Mouse (Mus musculus) ES-E14 (cell line): ENCODE measurements around the gene Fam173b. TPM values are rescaled to one million over a fixed set of nuclear protein-coding genes. Genes with fewer than 3 reads are reported as not detected.

Experiments used
- DNase-seq: peaks from one replicate; pipeline ENCODE4 v3.0.0-alpha.2; 2013; ENCODE audit warnings: low read depth, low spot score
- H3K27ac ChIP-seq: 2 replicates; pipeline ENCODE4 v1.5.1; 2012; ENCODE audit warnings: low read depth, mild to moderate bottlenecking, low read length, moderate library complexity, mixed read lengths; ENCODE audit not compliant: poor library complexity, insufficient read depth, severe bottlenecking
- H3K36me3 ChIP-seq: 2 replicates; pipeline ENCODE4 v1.6.1; 2012; ENCODE audit warnings: mild to moderate bottlenecking, low read length, moderate library complexity, mixed read lengths; ENCODE audit not compliant: control insufficient read depth, poor library complexity, insufficient read depth, severe bottlenecking
- H3K4me1 ChIP-seq, 2 experiments: fragments of 150-350 bp in 1 of 2; sonication (generic) in 1 of 2; 2 replicates each; pipeline ENCODE4 v1.6.1; 2012; ENCODE audit warnings: low read length in 2 of 2, mild to moderate bottlenecking in 1 of 2, mixed read lengths in 1 of 2; ENCODE audit not compliant: control insufficient read depth in 2 of 2, insufficient read depth in 2 of 2, poor library complexity in 1 of 2
- H3K4me3 ChIP-seq, 2 experiments: fragments of 150-350 bp in 1 of 2; sonication (generic) in 1 of 2; 2 replicates each; pipeline ENCODE4 v1.5.1; 2012; ENCODE audit warnings: low read length in 2 of 2, low read depth in 1 of 2, mild to moderate bottlenecking in 1 of 2, mixed read lengths in 1 of 2; ENCODE audit not compliant: insufficient read depth in 1 of 2, poor library complexity in 1 of 2, severe bottlenecking in 1 of 2
- H3K9ac ChIP-seq: 2 replicates; pipeline ENCODE4 v1.6.1; 2012; ENCODE audit warnings: low read depth, mild to moderate bottlenecking, low read length, mixed read lengths; ENCODE audit not compliant: poor library complexity, insufficient read depth, severe bottlenecking
- H3K9me3 ChIP-seq: fragments of 150-350 bp; sonication (generic); 2 replicates; pipeline ENCODE4 v1.6.1; 2012; ENCODE audit warnings: low read depth, mild to moderate bottlenecking, low read length; ENCODE audit not compliant: control insufficient read depth, insufficient read depth
- CHD2 ChIP-seq: IDR thresholded peaks from 2 replicates; pipeline ENCODE4 v1.6.1; 2014; ENCODE audit warnings: mild to moderate bottlenecking, low read depth, low read length, inconsistent platforms
- HCFC1 ChIP-seq: IDR thresholded peaks from 2 replicates; pipeline ENCODE4 v1.6.1; 2012; ENCODE audit warnings: low read length, inconsistent platforms, borderline replicate concordance; ENCODE audit not compliant: insufficient read depth
- MAFK ChIP-seq: IDR thresholded peaks from 2 replicates; pipeline ENCODE4 v1.6.1; 2014; ENCODE audit warnings: mild to moderate bottlenecking, low read depth, low read length, inconsistent platforms; ENCODE audit not compliant: insufficient read depth
- ZC3H11A ChIP-seq: IDR thresholded peaks from 2 replicates; pipeline ENCODE4 v1.6.1; 2012; ENCODE audit warnings: low read depth, mild to moderate bottlenecking, inconsistent platforms, low read length, borderline replicate concordance
- ZNF384 ChIP-seq: IDR thresholded peaks from 2 replicates; pipeline ENCODE4 v1.6.1; 2012; ENCODE audit warnings: low read depth, low read length, inconsistent platforms
- in situ Hi-C, 2 experiments: fragments of 600-800 bp; cut with MboI; formaldehyde crosslinking; loops; one replicate each; pipeline ENCODE4 v1.15.1; 2025; ENCODE audit warnings: low sequenced_read_pairs in 2 of 2, inconsistent platforms in 1 of 2; ENCODE audit not compliant: unreplicated experiment in 2 of 2
- total RNA-seq: library from RNA; depleted of rRNA; stranded (reverse); fragments of 300-350 nt; gene quantifications from 2 replicates; pipeline ENCODE4 v1.2.3, GENCODE M21; 2012

Gene Fam173b
- total RNA-seq, 1 experiment = 13.1 TPM

- TF ChIP-seq ZC3H11A (no peak), HCFC1 (no peak), ZNF384 (no peak), CHD2 (no peak), MAFK (no peak)
- in situ Hi-C loops = no loop called here
- H3K27ac ChIP-seq = no peak overlapping the region
These were observed 30.8 kb downstream of the Fam173b start for GRCm38 (mm10) chr15:31632478-31632877.

DNA sequence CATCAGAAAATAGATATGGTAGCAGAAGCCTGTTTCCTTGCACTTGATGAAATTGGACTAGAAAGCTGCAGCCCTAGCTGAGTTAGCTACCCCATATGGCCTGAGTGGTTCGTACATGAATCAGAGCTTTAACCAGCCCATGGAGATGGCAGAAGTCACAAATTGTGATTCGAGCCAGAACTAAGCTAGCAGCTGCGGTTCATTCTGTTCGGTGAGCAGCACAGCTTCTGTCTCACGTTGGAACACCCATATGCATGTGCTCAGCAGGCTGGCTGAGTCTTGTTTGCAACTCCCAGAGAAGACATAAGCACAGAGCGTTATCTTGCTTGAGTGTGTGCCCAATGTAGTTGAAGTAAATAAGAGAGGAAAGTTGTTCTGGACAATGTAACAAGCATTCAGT, 32.9 kb downstream of the Fam173b start:
- TF ChIP-seq ZC3H11A (no peak), MAFK (no peak), HCFC1 (no peak), CHD2 (no peak), ZNF384 (no peak)
- Histone ChIP-seq H3K36me3 (no peaks in the 10 kb centered on the region), H3K9ac (no peak overlapping the region), H3K9me3 (no peaks in the 10 kb centered on the region), H3K4me1 (no peaks in the 10 kb centered on the region), H3K4me3 (no peak overlapping the region), H3K27ac (no peak overlapping the region)
- in situ Hi-C loops = no loop called here
- DNase-seq = no peak

More at GRCm38 (mm10) chr15:31632478-31632877, 30.8 kb downstream of the Fam173b start:
- Histone ChIP-seq H3K9ac (no peak overlapping the region), H3K36me3 (no peaks in the 10 kb centered on the region), H3K4me3 (no peak overlapping the region), H3K9me3 (no peaks in the 10 kb centered on the region), H3K4me1 (no peaks in the 10 kb centered on the region)
- DNase-seq = no peak

- no peaks in the 10 kb centered on the region for H3K4me1 ChIP-seq
- no peak overlapping the region for H3K27ac ChIP-seq
- no peaks in the 10 kb centered on the region for H3K36me3 ChIP-seq
- H3K9me3 ChIP-seq = no peaks in the 10 kb centered on the region
- TF ChIP-seq HCFC1 (no peak), ZC3H11A (no peak), MAFK (no peak), CHD2 (no peak), ZNF384 (no peak)
- no peak overlapping the region for H3K9ac ChIP-seq
- DNase-seq = no peak
- in situ Hi-C loops = no loop called here
- no peak overlapping the region for H3K4me3 ChIP-seq
These were observed 34.5 kb downstream of the Fam173b start for GRCm38 (mm10) chr15:31636091-31636595.

DNA sequence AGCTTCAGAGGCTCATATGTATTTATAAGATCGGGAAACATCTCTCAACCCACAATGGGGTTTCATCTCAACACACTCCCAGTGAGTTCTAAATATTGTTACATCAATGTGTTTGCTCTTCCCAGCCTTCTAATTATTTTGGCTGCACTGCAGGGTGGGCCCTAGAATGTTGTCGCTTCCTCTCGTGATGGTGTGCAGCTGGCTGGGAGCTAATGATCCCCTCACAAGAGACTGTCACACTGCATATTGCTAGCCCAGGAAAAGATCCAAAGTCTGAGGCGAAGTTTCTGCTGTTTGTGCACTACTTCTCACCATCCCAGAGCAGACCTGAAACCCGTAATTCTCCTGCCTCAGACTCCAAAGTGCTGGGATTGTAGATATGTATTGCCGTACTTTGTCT, 45.6 kb downstream of the Fam173b start:
- no peaks in the 10 kb centered on the region for H3K36me3 ChIP-seq
- no peak for TF ChIP-seq MAFK
- no peak for TF ChIP-seq ZNF384
- TF ChIP-seq ZC3H11A = no peak
- no peak for TF ChIP-seq CHD2
- TF ChIP-seq HCFC1 = no peak
- no peaks in the 10 kb centered on the region for H3K9me3 ChIP-seq
- no peak for DNase-seq
- no peak overlapping the region for H3K9ac ChIP-seq
- no peak overlapping the region for H3K4me3 ChIP-seq
- no peak overlapping the region for H3K27ac ChIP-seq
- in situ Hi-C loops = no loop called here
- H3K4me1 ChIP-seq = no peaks in the 10 kb centered on the region

DNA sequence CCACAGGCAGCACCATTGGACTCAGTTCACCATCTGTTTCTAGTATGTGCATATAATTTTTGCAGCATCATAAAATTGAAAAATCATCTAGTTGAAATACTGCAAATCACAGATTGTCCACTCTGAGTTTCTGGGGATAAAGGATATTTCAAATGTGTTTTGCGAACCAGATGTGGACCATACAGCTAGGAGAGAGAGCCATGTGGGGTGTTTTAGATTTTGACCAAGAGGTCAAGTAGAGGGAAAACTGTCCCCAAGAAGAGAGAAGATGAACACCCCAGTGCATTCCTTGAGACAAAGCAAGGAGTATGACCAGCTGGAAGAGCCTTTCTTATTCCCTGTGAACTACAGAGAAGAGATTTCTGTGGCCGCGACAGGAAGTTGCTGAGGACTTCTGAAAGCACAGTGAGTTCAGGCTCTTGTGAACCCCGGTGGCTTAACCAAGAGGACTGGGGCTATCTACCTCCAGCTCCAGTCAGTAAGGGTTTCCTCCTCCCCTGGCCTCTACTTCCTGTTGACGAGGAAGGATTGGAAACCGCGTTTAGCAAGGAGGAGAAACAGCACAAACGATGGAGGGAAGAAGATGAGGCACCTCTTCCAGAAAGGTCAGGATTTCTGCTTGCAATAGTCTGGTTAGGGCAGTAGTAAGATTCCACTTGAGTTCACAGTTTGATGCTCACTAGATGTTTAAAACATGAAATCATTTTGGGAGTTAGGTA, 46.4 kb downstream of the Fam173b start:
- Histone ChIP-seq H3K4me3 (no peak overlapping the region), H3K36me3 (no peaks in the 10 kb centered on the region), H3K4me1 (no peaks in the 10 kb centered on the region), H3K9me3 (no peaks in the 10 kb centered on the region), H3K27ac (no peak overlapping the region), H3K9ac (no peak overlapping the region)
- no peak for DNase-seq
- in situ Hi-C loops = no loop called here
- TF ChIP-seq MAFK (no peak), ZNF384 (no peak), ZC3H11A (no peak), CHD2 (no peak), HCFC1 (no peak)
